Mouse (Mus musculus): ENCODE measurements around the gene Vmn2r52.
"Not testable (repeated sequence)": the region's sequence is repeated elsewhere in the genome, so short reads cannot be mapped to it uniquely, and the experiment has no call there.

Vmn2r52 gene

DNA sequence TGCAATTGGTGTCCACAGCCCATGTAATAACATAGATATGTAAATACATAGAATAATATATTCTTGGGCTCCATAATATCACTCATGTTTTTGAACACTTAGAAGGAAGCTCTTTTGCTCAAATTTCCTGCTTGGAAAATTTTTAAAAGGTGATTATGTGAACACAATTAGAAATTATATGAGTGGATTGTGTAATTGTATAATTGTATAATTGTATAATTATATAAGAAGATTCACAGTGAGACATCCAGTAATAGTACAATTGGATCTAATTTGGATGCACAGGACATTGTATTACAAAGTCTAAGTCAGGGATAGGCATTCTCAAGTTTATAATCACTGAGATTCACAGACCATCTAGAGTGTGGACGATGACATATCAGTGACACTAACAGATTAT lies at the start of gene Vmn2r52:
Gene Vmn2r52 (minus strand): TSS at position 101 of the 400 bp plus-strand sequence.
- DNase-seq (ENCODE audit: low spot score): no peak

DNA sequence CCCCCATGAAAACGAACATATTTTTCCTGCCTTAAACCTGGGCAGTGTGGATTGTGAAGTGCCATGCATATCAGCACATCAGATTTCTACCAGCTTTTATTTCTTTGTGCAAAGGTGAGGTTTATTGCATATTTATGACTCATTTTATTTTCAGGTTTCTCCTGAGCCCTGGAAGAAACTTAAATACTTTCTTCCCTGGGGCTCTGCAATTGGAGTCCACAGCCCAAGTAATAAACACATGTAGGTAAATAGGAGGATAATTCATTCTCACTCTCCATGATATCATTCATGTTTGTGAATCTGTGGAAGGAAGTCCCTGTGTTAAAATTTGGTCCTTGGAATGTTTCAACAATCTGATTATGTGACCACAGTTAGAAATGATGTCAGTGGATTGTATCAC lies 70.7 kb downstream of the Vmn2r52 start, which contains the start of gene Vmn2r51:
Gene Vmn2r51 (minus strand): TSS at position 101 of the 400 bp plus-strand sequence.
- DNase-seq (ENCODE audit: low spot score): not testable (repeated sequence)

Data from ovary, postnatal 36 days (tissue).